Mouse (Mus musculus) layer of hippocampus, adult 9-10 months (tissue): ENCODE measurements around the gene Ch25h.
A peak's percentile ranks its signal among the peaks of the same experiment; 100 is the strongest.

ENCODE experiments used
- DNase-seq: peaks from one replicate; pipeline ENCODE4 v3.0.0; 2022; ENCODE audit warnings: low spot score

The Ch25h gene

DNA sequence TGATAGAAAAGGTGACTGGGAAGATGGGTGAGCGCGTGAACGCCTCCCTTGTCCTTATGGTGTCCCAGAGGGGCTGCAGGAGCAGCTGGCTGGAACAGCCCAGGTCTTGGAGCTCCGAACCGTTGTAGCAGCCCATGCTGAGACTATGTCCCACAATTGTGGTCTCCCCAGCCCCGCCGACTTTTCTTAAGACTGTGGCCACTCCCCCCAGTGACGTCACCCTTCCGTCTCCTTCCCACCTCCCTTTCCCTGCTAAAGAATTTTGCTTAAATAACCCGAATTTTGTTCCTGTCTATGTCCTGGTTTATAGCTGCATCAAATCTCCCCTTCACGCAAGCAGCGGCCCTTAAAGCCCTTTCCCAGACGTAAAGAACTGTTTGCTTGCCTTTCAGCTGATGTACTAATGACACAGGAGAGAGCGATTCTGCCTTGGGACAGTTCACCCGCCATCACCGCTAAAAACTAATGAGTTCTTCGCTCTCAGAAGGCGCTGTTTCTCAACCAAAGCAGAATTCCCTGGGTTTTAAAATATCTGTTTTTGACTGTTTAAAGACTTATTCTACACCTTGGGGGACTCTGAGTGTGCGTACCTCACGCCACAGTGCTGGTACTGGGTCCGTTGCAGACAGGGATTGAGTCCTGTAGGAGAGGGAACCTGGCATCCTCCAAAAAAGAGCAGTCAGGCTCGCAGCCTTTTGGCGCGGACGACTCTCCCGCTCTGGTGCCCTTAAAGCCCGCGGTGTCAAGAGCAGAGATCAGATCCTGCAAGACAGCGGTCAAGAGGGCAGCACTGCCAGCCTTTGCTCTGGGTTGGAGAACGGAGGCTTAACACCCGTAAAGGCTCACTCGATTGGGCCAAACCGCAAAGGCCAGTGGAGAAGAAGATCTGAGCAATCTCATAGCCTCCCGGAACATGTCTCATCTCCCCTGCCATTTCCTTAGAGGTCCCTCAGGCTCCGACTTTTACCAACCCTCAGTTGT, at the start of gene Ch25h:
TSS of gene Ch25h (minus strand) at position 174 of the 981 bp plus-strand sequence.
- DNase-seq, result no peak

DNA sequence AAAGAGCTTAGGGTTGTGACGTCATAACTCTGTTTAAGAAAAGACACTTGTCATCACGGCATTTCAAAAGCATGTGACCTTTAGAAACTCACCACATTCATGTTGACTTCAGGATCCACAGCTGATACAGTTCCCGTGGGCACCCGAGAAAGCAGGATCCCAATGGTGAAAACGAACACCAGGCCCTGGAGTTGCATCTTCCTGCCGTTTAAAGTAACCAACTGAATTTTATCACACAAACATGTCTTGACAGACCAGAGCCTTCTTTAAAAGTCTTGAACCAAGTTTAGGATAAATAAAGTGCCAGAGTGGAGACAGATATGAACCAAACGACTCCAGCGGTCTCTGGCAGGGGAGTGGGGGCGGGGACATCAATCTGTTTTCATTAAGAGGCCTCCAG, 49.7 kb upstream of the Ch25h start:
- DNase-seq, result no peak

DNA sequence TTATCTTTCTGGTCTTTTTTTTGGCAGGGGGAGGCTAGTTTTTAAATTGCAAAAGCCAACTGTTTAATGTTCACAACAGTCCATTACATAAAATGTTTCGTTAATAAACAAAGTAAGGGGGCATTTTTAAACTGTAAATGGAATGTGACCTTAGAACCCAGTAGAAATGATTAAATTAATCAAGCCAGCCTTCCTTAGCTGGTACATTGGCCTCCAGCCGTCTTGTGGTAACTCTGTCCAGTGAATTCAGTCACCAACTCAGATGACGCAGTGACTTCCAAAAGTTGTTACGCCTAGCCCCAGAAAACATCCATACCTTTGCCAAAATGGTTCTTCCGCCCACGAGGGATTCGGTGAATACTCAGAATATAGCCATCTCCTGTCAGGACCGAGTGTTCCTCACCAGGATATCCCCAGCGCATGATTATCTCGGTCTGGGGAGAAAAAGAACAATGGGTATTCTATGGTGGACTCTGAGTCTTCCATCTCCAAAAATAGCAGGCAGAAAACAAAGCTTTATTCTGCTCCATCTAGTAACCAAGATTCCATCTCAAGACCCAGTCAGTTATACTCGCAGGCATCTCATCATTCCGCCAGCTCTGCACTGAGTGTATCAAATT, 48.3 kb upstream of the Ch25h start:
- DNase-seq, result no peak

DNA sequence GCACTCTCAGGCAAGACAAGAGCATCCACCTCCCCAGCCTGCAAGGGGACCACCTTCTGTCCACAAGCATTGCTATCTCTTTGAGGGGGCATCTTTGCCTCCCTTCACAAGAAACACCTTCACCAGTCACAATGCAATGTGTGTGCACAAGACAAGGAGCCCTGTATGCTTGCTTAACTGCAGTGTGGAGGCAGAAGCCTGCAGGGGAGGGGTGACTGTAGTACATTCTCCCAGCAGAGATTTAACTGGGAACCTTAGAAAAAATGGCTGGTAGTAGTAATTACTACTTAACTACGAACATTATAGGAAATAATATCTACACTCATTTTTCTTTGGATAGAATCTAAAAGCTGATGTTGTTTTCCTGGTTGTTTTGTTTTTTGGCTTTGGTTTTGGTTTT, 47.0 kb upstream of the Ch25h start:
- no peak for DNase-seq

DNA sequence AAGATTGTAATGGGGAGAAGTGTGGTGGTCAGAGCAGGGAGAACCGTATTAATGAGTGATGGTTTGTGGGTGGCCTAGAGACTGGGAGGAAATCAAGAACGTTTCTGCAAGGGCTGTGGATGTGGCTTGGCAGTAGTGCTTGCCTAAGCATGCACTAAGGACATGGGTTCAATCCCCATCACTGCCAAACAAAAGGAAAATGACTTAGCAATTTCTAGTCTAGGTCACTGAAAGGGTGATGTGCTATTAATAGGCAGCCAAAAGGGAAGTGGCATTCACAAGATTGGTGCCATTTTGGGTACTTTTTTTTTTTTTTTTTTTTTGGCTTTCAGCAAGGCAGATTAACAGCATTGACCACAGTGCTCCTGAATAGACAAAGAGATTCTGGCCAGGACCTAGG, 46.4 kb upstream of the Ch25h start:
- no peak for DNase-seq

DNA sequence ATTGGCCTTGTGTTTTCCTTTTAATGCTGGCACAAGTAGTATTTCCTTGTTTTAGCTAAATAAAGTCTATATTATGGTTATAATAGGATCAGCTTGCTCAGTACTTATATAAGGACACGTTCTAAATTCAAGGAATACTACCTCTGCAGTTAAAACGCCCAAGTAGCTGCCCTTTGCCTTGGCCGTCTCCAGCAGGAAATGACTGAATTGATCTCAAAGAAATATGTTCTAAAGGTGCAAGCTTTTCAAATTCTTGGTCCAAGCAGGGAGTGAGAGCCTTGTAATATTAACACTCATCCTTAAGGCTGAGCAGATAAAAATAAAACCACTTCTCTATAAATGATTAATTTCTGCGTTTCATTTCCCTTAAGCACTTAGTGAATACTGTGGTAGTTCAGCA, 45.1 kb upstream of the Ch25h start:
- DNase-seq, result no peak

DNA sequence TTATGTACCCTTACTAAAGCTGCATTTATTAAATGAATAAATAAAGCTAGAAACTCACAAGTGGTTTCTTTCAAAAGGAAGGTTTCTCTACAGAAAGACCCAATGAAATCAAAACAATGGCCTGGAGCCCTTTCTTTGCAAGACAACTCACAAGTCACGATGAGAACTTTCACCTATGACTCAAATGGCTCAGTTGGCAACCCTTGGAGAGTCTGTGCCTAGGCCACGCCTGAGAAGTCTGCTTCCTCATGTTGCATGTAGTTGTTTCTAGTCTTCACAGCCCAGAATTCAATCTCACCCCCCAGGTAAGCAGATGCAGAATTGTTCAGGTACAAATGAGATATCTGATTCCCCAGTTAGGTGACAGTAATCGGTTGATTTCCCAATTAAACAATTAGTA, 44.7 kb upstream of the Ch25h start:
- no peak for DNase-seq

DNA sequence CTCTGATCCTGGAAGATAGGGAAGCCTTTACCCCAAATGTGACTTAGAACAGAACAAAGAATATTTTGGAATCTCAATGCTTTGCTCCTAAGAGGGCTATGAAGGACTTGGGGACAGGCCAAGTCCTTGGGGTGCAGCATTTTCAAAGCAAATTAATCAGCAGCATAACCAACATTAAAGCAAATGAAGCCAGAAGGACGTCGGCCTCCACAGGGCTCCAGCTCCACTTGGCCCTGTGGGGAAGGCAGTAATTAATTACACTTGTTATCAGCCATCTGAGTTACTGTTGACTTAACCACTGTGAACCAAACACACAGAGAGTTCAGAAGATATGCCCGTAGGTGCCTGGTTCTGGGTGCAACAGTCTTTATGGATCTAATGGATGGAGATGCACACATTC, 43.8 kb upstream of the Ch25h start:
- DNase-seq, result no peak

DNA sequence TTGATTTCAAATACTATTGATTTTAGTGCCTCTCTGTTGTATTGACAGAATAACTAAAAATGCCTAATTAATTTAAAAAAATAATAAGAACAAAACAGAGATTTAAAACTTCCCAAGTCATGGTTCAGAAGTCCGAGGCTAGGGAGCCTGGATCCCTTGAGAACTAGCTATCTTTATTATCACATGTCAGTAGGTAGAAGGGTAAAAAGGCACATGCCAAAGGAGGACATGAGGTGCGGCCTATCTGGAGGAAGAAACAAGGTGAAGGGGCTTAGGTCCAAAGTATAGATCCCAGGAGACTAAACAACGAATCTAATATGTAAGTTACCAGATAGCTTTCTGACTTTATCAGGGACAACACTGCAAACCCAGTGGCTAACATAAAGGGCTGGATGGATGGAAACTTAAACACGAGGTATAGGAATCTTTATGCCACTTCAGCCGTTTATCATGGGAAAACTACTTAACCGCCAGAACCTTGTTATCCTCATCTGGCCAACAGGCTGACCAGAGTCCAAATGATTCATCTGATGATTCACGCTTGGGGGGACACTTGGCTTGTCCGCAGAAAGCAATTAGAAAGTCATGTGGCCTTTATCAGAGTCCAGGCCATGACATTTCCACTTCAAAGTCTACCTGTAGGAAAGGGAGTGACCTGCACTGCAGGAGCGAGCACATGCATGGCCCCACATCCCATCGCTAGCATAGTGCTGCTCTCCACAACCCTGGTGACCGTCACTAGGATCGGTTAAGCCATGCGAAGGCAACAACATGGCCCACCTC, 43.0 kb upstream of the Ch25h start:
- DNase-seq, result no peak

DNA sequence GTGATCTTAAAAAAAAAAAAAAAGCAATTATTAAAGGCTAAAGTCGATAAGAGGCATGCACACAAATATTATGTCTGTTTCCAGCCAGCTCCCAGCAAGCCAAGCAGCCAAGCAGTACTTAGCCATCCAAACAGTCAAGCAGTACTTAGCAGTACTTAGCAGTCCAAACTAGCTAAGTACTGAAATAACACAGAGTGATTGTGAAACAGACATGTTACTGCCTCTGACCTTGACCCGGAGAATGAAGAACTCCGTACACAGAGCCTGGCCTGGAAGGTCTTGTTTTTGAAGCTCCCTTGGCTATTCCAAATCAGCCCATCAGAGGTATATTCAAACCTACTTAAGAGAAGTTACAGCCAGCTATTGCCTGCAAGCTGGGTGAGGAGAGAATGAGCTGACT, 42.2 kb upstream of the Ch25h start:
- no peak for DNase-seq

DNA sequence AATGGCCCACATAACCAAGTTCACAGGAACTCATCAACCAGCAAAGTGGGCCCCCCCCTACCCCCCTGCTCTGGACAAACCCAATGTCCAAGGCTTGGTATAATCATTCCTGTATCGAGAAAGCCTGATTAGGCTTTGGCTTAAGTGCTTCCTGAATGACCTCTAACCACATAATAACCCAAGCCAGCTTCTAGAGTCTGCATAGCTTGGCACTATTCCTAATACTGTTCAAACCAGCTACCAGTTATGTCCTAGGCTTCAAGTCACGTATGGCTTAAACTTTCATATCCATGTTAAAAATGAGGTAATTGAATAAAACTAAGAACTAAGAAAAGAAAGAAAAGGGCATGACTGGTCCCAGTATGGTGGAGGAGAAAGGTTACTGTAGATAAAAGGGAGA, 41.4 kb upstream of the Ch25h start:
- DNase-seq, result no peak

DNA sequence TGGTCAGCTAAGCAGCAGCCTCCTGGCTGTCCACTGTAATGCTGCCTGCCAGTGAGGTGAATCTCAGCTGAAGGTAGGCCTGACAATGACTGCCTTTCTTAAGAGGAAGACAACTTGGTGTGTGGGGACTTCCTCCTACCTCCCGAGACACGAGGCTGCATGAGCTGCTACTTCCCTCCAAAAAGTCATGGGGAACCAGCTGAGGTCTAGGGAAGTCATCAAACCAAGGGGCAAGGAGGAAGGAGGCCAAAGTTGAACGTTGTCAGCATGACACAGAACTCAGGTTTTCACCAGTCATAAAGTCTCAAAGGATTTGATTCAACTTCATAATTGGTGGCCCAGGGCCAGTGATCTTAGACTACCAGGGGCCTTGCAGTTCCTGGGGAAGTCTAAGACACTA, 40.7 kb upstream of the Ch25h start:
- DNase-seq, result peak; percentile 18

DNA sequence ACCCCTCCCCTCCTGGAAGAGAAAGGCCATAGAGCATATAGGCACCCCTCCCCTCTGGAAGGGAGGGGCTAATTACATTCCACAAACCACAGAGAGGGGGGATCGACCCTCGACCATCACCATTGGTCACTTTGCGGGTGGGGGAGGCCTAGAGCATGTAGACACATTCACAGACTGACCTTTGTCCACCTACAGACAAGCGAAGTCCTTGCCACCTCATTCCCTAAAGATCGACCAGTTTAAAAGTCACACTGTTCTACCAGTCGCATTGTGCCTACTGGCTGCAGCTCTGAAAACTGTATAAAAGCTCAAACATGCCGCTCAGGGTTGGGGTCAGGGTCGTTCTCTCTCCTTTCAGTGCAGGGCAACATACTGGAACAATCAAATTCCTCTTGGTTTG, 36.6 kb upstream of the Ch25h start:
- DNase-seq, result no peak

DNA sequence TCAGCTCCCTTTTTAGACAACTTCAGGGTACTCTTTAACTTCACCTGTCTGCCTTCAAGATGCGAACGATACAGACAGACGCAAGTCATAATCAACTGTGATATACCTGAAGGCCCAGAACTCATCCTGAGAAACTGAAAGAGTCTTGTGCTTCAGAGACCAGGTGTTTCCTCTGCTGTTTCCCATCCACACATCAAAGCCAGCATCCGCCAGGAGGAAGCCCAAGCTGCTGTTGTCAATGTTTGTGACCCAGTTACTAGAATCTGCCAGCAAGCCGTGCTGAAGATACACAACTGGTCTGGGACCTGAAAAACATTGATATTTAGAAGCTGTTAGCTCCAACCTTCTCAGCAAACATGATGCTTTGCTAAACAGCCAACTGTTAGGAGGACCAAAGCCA, 35.8 kb upstream of the Ch25h start:
- no peak for DNase-seq

DNA sequence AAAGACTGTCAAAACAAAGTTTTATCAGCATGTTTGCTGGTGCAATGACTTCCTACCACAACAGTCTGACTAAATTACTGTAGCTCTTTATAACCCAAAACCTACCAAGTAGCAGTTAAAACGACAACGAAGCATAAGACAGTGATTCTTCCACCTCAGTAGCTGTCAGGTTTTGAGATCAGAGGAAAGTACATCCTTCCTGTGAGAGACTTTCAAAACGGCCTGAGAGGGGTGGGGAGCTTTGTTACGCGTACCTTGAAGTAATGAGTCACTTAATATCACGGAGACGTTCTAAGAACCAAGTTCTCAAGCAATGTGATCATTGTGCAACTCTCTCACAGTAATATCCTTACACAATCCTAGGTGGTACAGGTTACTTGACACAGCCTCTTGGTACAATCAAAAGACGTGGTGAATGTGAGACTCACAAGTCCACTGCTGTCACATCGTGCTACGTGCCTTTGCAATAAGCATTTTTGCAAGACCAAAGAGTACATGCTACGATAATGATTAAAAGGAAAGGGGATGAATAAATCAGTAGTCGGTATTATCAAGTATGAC, 30.3 kb upstream of the Ch25h start:
- no peak for DNase-seq

DNA sequence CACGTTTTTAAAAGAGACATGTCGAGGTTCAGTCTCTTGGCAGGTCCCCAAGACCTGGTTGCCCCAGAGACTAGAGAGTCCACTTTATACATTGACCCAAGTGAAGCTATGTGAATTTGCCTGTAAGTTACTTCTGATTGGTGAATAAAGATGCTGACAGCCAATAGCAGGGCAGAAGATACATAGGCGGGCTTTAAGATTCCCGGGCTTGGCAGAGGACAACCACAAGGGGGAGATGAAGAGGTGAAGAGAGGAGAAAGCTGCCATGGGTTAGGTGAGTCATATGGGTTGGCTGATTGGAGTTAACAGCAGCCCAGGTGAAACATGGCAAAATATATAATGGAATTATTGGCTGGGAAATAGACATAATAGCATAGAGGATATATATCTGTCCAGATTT, 25.8 kb upstream of the Ch25h start:
- peak; percentile 68 for DNase-seq

DNA sequence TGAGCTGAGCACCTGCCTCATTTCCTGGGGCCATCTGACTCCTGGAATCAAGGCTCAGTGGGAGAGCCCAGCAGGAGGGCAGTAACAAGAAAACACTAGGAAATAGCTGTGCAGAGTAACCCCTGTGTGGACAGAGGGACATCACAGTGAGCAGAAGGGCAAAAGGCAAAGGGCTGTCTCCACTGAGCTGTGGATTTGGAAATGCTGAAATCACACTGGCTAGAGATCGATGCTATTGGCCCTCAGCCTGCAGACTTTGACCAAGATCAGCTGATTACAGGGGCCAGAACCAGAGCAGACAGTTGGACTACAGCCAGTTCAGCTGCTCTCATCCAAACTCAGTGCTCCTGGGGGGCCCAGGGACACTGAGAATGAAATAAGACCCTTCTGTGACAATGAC, 21.4 kb upstream of the Ch25h start:
- no peak for DNase-seq

DNA sequence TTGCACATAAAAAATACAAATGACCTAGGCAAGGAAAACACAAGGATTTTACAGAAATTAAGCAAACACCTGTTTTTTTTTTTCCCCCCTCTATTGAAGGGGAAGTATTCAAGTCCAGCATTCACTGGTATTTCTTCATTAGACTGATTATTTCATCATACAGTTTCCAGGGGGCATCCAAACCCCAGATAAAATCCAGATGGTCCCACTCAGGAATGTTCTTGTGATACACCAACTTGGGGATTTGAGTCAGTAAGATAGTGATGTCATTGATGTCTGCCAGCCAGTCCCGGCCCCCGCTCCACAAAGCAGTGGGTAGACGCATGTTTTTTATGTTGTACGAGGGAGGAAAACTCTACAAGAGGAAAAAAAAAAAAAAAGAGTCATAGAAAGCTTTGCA, 18.9 kb upstream of the Ch25h start:
- DNase-seq, result no peak

DNA sequence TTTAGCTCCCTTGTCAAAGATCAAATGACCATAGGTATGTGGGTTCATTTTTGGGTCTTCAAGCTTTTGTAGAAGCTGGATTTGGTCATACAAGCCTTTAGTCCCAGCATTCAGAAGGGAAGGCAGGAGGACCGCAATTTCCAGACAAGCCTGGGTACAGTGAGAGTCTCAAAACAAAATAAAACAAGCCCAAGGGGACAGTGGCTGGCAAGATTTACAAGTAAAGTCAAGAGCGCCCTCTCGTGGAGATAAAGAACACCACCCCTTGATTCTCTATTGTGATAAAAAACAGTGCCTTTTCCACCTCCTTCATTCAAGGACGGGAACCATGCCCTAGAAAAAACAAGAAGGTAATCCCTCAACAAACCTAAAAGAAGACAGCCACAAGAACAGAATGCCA, 8.6 kb upstream of the Ch25h start:
- peak; percentile 44 for DNase-seq

DNA sequence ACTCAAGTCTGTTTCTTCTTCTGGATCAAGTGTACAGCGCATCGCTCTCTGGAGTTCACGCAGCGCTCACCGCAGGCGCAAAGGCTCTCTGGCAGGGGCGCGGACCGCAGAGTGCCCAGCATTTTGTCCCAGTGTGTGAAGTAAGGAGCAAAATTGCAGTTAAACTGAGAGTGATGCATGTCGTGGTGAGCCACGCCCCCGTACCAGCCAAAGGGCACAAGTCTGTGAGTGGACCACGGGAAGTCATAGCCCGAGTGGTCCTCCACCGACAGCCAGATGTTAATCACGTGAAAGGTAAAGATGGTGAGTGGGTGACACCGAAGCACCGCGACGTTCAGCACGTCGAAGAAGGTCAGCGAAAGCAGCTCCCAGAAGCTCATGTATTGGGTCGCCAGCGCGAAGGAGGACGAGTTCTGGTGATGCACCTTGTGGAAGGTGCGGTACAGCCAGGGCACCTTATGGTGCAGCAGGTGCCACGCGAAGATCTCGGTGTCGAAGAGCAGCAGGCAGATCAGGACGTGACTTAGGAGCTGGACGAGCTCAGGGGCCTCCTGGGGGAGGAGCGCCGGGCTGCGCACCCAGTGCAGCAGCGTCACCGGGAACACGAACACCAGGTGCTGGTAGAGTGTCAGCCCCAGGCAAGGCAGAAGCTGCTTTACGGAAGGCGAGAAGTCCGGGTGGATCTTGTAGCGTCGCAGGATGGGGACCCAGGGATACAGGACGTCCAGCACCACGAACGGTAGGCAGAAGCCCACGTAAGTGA, 555 bp downstream of the Ch25h start:
- no peak for DNase-seq

DNA sequence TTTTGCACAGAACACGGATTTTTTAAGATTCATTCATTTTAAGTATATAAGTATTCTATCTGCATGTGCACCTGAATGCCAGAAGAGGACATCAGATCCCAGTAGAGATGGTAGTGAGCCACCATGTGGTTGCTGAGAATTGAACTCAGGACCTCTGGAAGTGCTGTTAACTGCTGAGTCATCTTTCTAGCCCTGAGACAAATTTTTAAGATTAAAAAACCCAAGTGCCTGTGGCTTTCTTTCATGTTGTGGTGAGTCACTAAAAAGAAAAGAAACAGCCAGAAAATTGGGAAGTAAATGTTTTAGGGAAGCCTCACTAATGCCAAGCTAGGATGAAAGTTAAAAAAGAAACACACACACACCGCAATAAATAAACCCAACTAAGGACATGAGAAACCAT, 3.3 kb downstream of the Ch25h start:
- no peak for DNase-seq

DNA sequence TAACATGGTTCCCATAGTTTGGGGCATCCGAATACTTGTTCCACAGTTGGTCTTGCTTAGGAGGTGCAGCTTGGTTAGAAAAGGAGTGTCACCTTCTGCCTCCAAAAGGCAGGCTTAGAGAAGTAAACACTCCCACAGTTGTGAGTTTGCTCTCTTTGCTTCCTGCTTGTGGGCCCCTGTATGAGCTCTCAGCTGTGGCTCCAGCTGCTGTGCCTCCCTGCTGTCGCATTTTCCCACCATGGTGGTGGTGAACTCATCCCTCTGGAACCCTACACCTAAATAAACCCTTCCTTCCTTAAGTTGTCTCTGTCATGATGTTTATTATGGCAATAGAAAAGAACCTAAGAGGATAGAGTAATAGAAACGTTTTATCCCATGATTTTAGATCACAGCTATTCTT, 6.2 kb downstream of the Ch25h start:
- no peak for DNase-seq
